Mouse (Mus musculus): ENCODE measurements around the gene Cadps2.

The Cadps2 gene

GRCm38 (mm10) chr6:23382283-23383003 lies 456.8 kb downstream of the Cadps2 start:
- in situ Hi-C loops (cut with MboI; ENCODE audit: low sequenced_read_pairs) = no loop called here

GRCm38 (mm10) chr6:23376327-23376726 lies 462.9 kb downstream of the Cadps2 start:
- in situ Hi-C loops (cut with MboI; ENCODE audit: low sequenced_read_pairs) = no loop called here

- in situ Hi-C loops (cut with MboI; ENCODE audit: low sequenced_read_pairs) = no loop called here
Observed at GRCm38 (mm10) chr6:23361842-23362451, 477.3 kb downstream of the Cadps2 start.

GRCm38 (mm10) chr6:23360596-23360995 lies 478.6 kb downstream of the Cadps2 start:
- in situ Hi-C loops (cut with MboI; ENCODE audit: low sequenced_read_pairs) = no loop called here

- in situ Hi-C loops (cut with MboI; ENCODE audit: low sequenced_read_pairs) = no loop called here
Observed at GRCm38 (mm10) chr6:23356141-23356540, 483.1 kb downstream of the Cadps2 start.

GRCm38 (mm10) chr6:23353480-23353879 lies 485.7 kb downstream of the Cadps2 start:
- in situ Hi-C loops (cut with MboI; ENCODE audit: low sequenced_read_pairs) = no loop called here

GRCm38 (mm10) chr6:23337411-23338063 lies 501.7 kb downstream of the Cadps2 start:
- in situ Hi-C loops (cut with MboI; ENCODE audit: low sequenced_read_pairs) = no loop called here

- in situ Hi-C loops (cut with MboI; ENCODE audit: low sequenced_read_pairs) = no loop called here
Observed at GRCm38 (mm10) chr6:23314945-23315344, 524.3 kb downstream of the Cadps2 start.

GRCm38 (mm10) chr6:23314291-23314690 lies 524.9 kb downstream of the Cadps2 start:
- in situ Hi-C loops (cut with MboI; ENCODE audit: low sequenced_read_pairs) = no loop called here

GRCm38 (mm10) chr6:23306046-23306445 lies 533.2 kb downstream of the Cadps2 start:
- in situ Hi-C loops (cut with MboI; ENCODE audit: low sequenced_read_pairs) = no loop called here

- in situ Hi-C loops (cut with MboI; ENCODE audit: low sequenced_read_pairs) = no loop called here
Observed at GRCm38 (mm10) chr6:23298596-23298995, 540.6 kb downstream of the Cadps2 start.

GRCm38 (mm10) chr6:23294685-23295084 lies 544.5 kb downstream of the Cadps2 start:
- in situ Hi-C loops (cut with MboI; ENCODE audit: low sequenced_read_pairs) = no loop called here

GRCm38 (mm10) chr6:23288752-23289151 lies 550.5 kb downstream of the Cadps2 start:
- in situ Hi-C loops (cut with MboI; ENCODE audit: low sequenced_read_pairs) = no loop called here

- in situ Hi-C loops (cut with MboI; ENCODE audit: low sequenced_read_pairs) = no loop called here
Observed at GRCm38 (mm10) chr6:23281514-23281820, 557.8 kb downstream of the Cadps2 start.

GRCm38 (mm10) chr6:23280811-23281513 lies 558.3 kb downstream of the Cadps2 start:
- in situ Hi-C loops (cut with MboI; ENCODE audit: low sequenced_read_pairs) = no loop called here

GRCm38 (mm10) chr6:23273483-23273882 lies 565.7 kb downstream of the Cadps2 start:
- in situ Hi-C loops (cut with MboI; ENCODE audit: low sequenced_read_pairs) = no loop called here

GRCm38 (mm10) chr6:23272979-23273378 lies 566.2 kb downstream of the Cadps2 start:
- in situ Hi-C loops (cut with MboI; ENCODE audit: low sequenced_read_pairs) = no loop called here

GRCm38 (mm10) chr6:23272542-23272941 lies 566.7 kb downstream of the Cadps2 start:
- in situ Hi-C loops (cut with MboI; ENCODE audit: low sequenced_read_pairs) = no loop called here

GRCm38 (mm10) chr6:23260738-23261050 lies 578.5 kb downstream of the Cadps2 start:
- in situ Hi-C loops (cut with MboI; ENCODE audit: low sequenced_read_pairs) = no loop called here

- in situ Hi-C loops (cut with MboI; ENCODE audit: low sequenced_read_pairs) = no loop called here
Observed at GRCm38 (mm10) chr6:23260016-23260737, 579.0 kb downstream of the Cadps2 start.

- in situ Hi-C loops (cut with MboI; ENCODE audit: low sequenced_read_pairs) = no loop called here
Observed at GRCm38 (mm10) chr6:23257981-23258380, 581.2 kb downstream of the Cadps2 start.

All from CH12F3 (cell line).